In genomic region chr1:155810616-155811015, GRCm38 (mm10) we compare ENCODE assay signal across 7 mouse cellular contexts. TPM values are rescaled to one million over a fixed set of nuclear protein-coding genes. Genes with fewer than 3 reads are reported as not detected.
DNase-seq lines count a peak whose midpoint lies in the region; ATAC-seq lines count a peak whose summit lies in the region.

No protein-coding gene starts in this region.

- WGBS in neural tube, embryonic 12.5 days: 64% methylated on average over 7 of the region's 7 CpGs
- 23% methylated on average over 7 of the region's 7 CpGs for WGBS in heart, embryonic 13.5 days
- 61% methylated on average over 7 of the region's 7 CpGs for WGBS in liver, embryonic 16.5 days (ENCODE audit: insufficient replicate concordance)

- H3K27me3 ChIP-seq in neural tube, embryonic 12.5 days (replicated peaks): 0 out of 2 replicates have a peak, but pooled peaks cover 3% of the 10 kb centered on the region
- H3K27me3 ChIP-seq in heart, embryonic 13.5 days (replicated peaks): no peaks in the 10 kb centered on the region
- H3K27me3 ChIP-seq in liver, embryonic 16.5 days (ENCODE audit: control insufficient read depth, insufficient read depth, low read depth, low read length): no peaks in the 10 kb centered on the region

- no peak for DNase-seq in neural tube, embryonic 10.5 days (ENCODE audit: extremely low spot score, low spot score)
- no peak for DNase-seq in layer of hippocampus, postnatal 36 days
- DNase-seq in layer of hippocampus, adult 8-10 months (ENCODE audit: low spot score in 2 of 2): no peak

- peaks cover 17% of the 10 kb centered on the region for H3K4me1 ChIP-seq in neural tube, embryonic 12.5 days
- H3K4me1 ChIP-seq in heart, embryonic 13.5 days: peaks cover 41% of the 10 kb centered on the region
- H3K4me1 ChIP-seq in liver, embryonic 16.5 days (ENCODE audit: control insufficient read depth, low read depth, low read length): peaks cover 28% of the 10 kb centered on the region

- H3K9ac ChIP-seq in neural tube, embryonic 12.5 days: no peak overlapping the region
- peak overlapping the region; percentile 34 for H3K9ac ChIP-seq in heart, embryonic 13.5 days
- H3K9ac ChIP-seq in liver, embryonic 16.5 days (ENCODE audit: low read depth, low read length): no peak overlapping the region

- no peak for ATAC-seq in neural tube, embryonic 12.5 days (ENCODE audit: low FRiP score, low read depth)
- no peak for ATAC-seq in heart, embryonic 13.5 days (ENCODE audit: extremely low read depth, insufficient number of reproducible peaks, low FRiP score, low TSS enrichment)
- no peak for ATAC-seq in liver, embryonic 16.5 days (ENCODE audit: low read depth)
- ATAC-seq in megakaryocyte-erythroid progenitor cell, adult 5-6 weeks (replicated peaks; ENCODE audit: low FRiP score, low TSS enrichment, poor library complexity, severe bottlenecking): no peak

- H3K27ac ChIP-seq in neural tube, embryonic 12.5 days: no peak overlapping the region
- H3K27ac ChIP-seq in heart, embryonic 13.5 days (replicated peaks): peak overlapping the region; percentile 63
- peak overlapping the region; percentile 66; the same call in 1 of the 2 replicates for H3K27ac ChIP-seq in liver, embryonic 16.5 days (ENCODE audit: low read length)

- H3K36me3 ChIP-seq in neural tube, embryonic 12.5 days: no peaks in the 10 kb centered on the region
- no peaks in the 10 kb centered on the region for H3K36me3 ChIP-seq in heart, embryonic 13.5 days
- no peaks in the 10 kb centered on the region for H3K36me3 ChIP-seq in liver, embryonic 16.5 days (ENCODE audit: control insufficient read depth, insufficient read depth)

- peak overlapping the region; percentile 74 for H3K4me2 ChIP-seq in neural tube, embryonic 12.5 days (replicated peaks)
- peak overlapping the region; percentile 91 for H3K4me2 ChIP-seq in heart, embryonic 13.5 days
- peak overlapping the region; percentile 93 for H3K4me2 ChIP-seq in liver, embryonic 16.5 days (ENCODE audit: low read depth, low read length)

- H3K4me3 ChIP-seq in neural tube, embryonic 12.5 days: no peak overlapping the region
- H3K4me3 ChIP-seq in heart, embryonic 13.5 days: peak overlapping the region; percentile 10
- H3K4me3 ChIP-seq in liver, embryonic 16.5 days (ENCODE audit: low read depth, low read length): peak overlapping the region; percentile 37; the same call in 1 of the 2 replicates

- H3K9me3 ChIP-seq in neural tube, embryonic 12.5 days: no peaks in the 10 kb centered on the region
- no peaks in the 10 kb centered on the region for H3K9me3 ChIP-seq in heart, embryonic 13.5 days
- H3K9me3 ChIP-seq in liver, embryonic 16.5 days (replicated peaks; ENCODE audit: control insufficient read depth, low read length): no peaks in the 10 kb centered on the region

RNA-seq across cellular contexts. Expression of gene Qsox1, which starts 2.1 kb away (rescaled TPM):
- 23.1 and 23.5 TPM in 2 replicates for polyA plus RNA-seq in neural tube, embryonic 12.5 days (2016; fragmentation: Nextera tagmentation; extraction: Ambion mirVana)
- polyA plus RNA-seq in heart, embryonic 13.5 days (2015; fragmentation: Nextera tagmentation; extraction: Ambion mirVana): 26.2 and 29.2 TPM in 2 replicates
- polyA plus RNA-seq in liver, embryonic 16.5 days (2015; fragmentation: Nextera tagmentation; extraction: Ambion mirVana): 42.8 and 51.2 TPM in 2 replicates
- total RNA-seq in megakaryocyte-erythroid progenitor cell, adult 5-6 weeks (2014; fragmentation: Nextera tagmentation): 16.5 and 16.6 TPM in 2 replicates
- total RNA-seq in megakaryocyte-erythroid progenitor cell, adult 5-6 weeks (2017): 22.4 and 32.0 TPM in 2 replicates
- 10 to 100 TPM; 28.0 to 30.4 TPM for total RNA-seq in layer of hippocampus, postnatal 36 days (2021)
- total RNA-seq in layer of hippocampus, adult 8-10 months (2022): 10 to 100 TPM; 34.1 to 39.3 (median 36.6) TPM

RNA-seq across cellular contexts. Expression of gene Lhx4, which starts 59.1 kb away (rescaled TPM):
- 12.3 and 22.8 TPM in 2 replicates for polyA plus RNA-seq in neural tube, embryonic 12.5 days (2016; fragmentation: Nextera tagmentation; extraction: Ambion mirVana)
- not detected in 2 replicates for polyA plus RNA-seq in heart, embryonic 13.5 days (2015; fragmentation: Nextera tagmentation; extraction: Ambion mirVana)
- polyA plus RNA-seq in liver, embryonic 16.5 days (2015; fragmentation: Nextera tagmentation; extraction: Ambion mirVana): not detected in 2 replicates
- not detected in 2 replicates for total RNA-seq in megakaryocyte-erythroid progenitor cell, adult 5-6 weeks (2014; fragmentation: Nextera tagmentation)
- not detected in 2 replicates for total RNA-seq in megakaryocyte-erythroid progenitor cell, adult 5-6 weeks (2017)
- total RNA-seq in layer of hippocampus, postnatal 36 days (2021): not detected
- total RNA-seq in layer of hippocampus, adult 8-10 months (2022): under 1 TPM in 1 of 4 experiments, not detected in 3; 0.05 TPM
